Mouse (Mus musculus) macrophage (primary cell): Measurements from ENCODE around the gene Supt4a. TPM values are rescaled to one million over a fixed set of nuclear protein-coding genes. Genes with fewer than 3 reads are reported as not detected.

Experiments used
- polyA plus RNA-seq: library from polyadenylated mRNA; stranded (reverse); fragments of 250-400 nt; gene quantifications from 3 replicates; pipeline ENCODE4 v1.2.4, GENCODE M21; 2018; ENCODE audit warnings: inconsistent platforms

Gene Supt4a
- polyA plus RNA-seq, 1 experiment from 2014 or later, result 85.3 TPM

Other genes starting within 250 kb of the Supt4a start
- gene Gm11492, start 170.9 kb upstream of the Supt4a start, polyA plus RNA-seq, result not detected in 3 replicates
- gene Sept4, start 168.6 kb upstream of the Supt4a start, polyA plus RNA-seq, result not detected in 3 replicates
- gene Mtmr4, start 145.4 kb upstream of the Supt4a start, polyA plus RNA-seq, result 9.4 to 13.5 TPM (median 12.0 TPM) in 3 replicates
- not detected in 3 replicates for gene Hsf5, start 120.4 kb upstream of the Supt4a start, polyA plus RNA-seq
- 0.70 to 0.96 TPM (median 0.83 TPM) in 3 replicates for gene Rnf43, start 74.8 kb upstream of the Supt4a start, polyA plus RNA-seq
- 0.82 to 1.7 TPM (median 1.6 TPM) in 3 replicates for gene Tspoap1, start 23.0 kb downstream of the Supt4a start, polyA plus RNA-seq
- gene Mpo, start 56.0 kb downstream of the Supt4a start, polyA plus RNA-seq, result 0.19 to 2.7 TPM (median 1.0 TPM) in 3 replicates
- gene Lpo, start 90.7 kb downstream of the Supt4a start, polyA plus RNA-seq, result not detected in 3 replicates
- gene Mks1, start 115.7 kb downstream of the Supt4a start, polyA plus RNA-seq, result 2.1 to 3.5 TPM (median 3.2 TPM) in 3 replicates
- not detected in 3 replicates for gene Epx, start 138.0 kb downstream of the Supt4a start, polyA plus RNA-seq
- not detected in 3 replicates for gene Olfr462, start 154.7 kb downstream of the Supt4a start, polyA plus RNA-seq
- not detected in 3 replicates for gene Olfr463, start 159.8 kb downstream of the Supt4a start, polyA plus RNA-seq
- gene Olfr464, start 183.4 kb downstream of the Supt4a start, polyA plus RNA-seq, result not detected in 3 replicates
- 62.0 to 99.4 TPM (median 76.2 TPM) in 3 replicates for gene Dynll2, start 250.0 kb downstream of the Supt4a start, polyA plus RNA-seq